Mouse (Mus musculus): Measurements from ENCODE around the gene Gm21981. TPM values are rescaled to one million over a fixed set of nuclear protein-coding genes. Genes with fewer than 3 reads are reported as not detected.
"Not testable (repeated sequence)": the region's sequence is repeated elsewhere in the genome, so short reads cannot be mapped to it uniquely, and the experiment has no call there.

Gene Gm21981
- polyA plus RNA-seq, 1 experiment from 2014 or later: 0.98 TPM

- Histone ChIP-seq H3K4me3 (ENCODE audit: low read depth, low read length) (no peak overlapping the region), H3K4me1 (ENCODE audit: control insufficient read depth, insufficient read depth, low read length) (peaks cover 5% of the 10 kb centered on the region; the same call in 1 of the 2 replicates), H3K27me3 (ENCODE audit: control insufficient read depth, insufficient read depth, low read length) (no peaks in the 10 kb centered on the region), H3K27ac (ENCODE audit: low read length) (no peak overlapping the region), H3K36me3 (ENCODE audit: control insufficient read depth, insufficient read depth, low read length) (no peaks in the 10 kb centered on the region), H3K4me2 (replicated peaks; ENCODE audit: low read depth, low read length) (no peak overlapping the region), H3K9me3 (ENCODE audit: control insufficient read depth, low read depth, low read length) (no peaks in the 10 kb centered on the region), H3K9ac (replicated peaks; ENCODE audit: low read depth, low read length) (no peak overlapping the region)
- no peak for ATAC-seq (ENCODE audit: insufficient number of reproducible peaks, insufficient read depth, low FRiP score, low read depth)
- WGBS: 54% methylated on average over 4 of the region's 4 CpGs
Measured at GRCm38 (mm10) chr17:47669166-47669565, 25.1 kb downstream of the Gm21981 start.

- no peak for ATAC-seq (ENCODE audit: insufficient number of reproducible peaks, insufficient read depth, low FRiP score, low read depth)
- 86% methylated on average over 7 of the region's 7 CpGs for WGBS
- Histone ChIP-seq H3K27me3 (ENCODE audit: control insufficient read depth, insufficient read depth, low read length) (no peaks in the 10 kb centered on the region), H3K27ac (ENCODE audit: low read length) (no peak overlapping the region), H3K4me2 (replicated peaks; ENCODE audit: low read depth, low read length) (no peak overlapping the region), H3K9me3 (ENCODE audit: control insufficient read depth, low read depth, low read length) (no peaks in the 10 kb centered on the region), H3K4me3 (ENCODE audit: low read depth, low read length) (no peak overlapping the region), H3K36me3 (ENCODE audit: control insufficient read depth, insufficient read depth, low read length) (no peaks in the 10 kb centered on the region; the same call in 1 of the 2 replicates), H3K9ac (replicated peaks; ENCODE audit: low read depth, low read length) (no peak overlapping the region), H3K4me1 (ENCODE audit: control insufficient read depth, insufficient read depth, low read length) (no peaks in the 10 kb centered on the region)
Measured at GRCm38 (mm10) chr17:47664474-47664873, 29.8 kb downstream of the Gm21981 start.

- H3K4me1 ChIP-seq (ENCODE audit: control insufficient read depth, insufficient read depth, low read length): no peaks in the 10 kb centered on the region
- 69% methylated on average over 9 of the region's 9 CpGs for WGBS
- no peak for ATAC-seq (ENCODE audit: insufficient number of reproducible peaks, insufficient read depth, low FRiP score, low read depth)
Measured at GRCm38 (mm10) chr17:47663009-47663713, 31.1 kb downstream of the Gm21981 start.

GRCm38 (mm10) chr17:47658741-47659243, 35.5 kb downstream of the Gm21981 start:
- no peak overlapping the region for H3K4me2 ChIP-seq (replicated peaks; ENCODE audit: low read depth, low read length)
- H3K9me3 ChIP-seq (ENCODE audit: control insufficient read depth, low read depth, low read length): no peaks in the 10 kb centered on the region
- no peak overlapping the region for H3K27ac ChIP-seq (ENCODE audit: low read length)
- 90% methylated on average over 3 of the region's 3 CpGs for WGBS
- H3K27me3 ChIP-seq (ENCODE audit: control insufficient read depth, insufficient read depth, low read length): no peaks in the 10 kb centered on the region
- H3K4me1 ChIP-seq (ENCODE audit: control insufficient read depth, insufficient read depth, low read length): no peaks in the 10 kb centered on the region
- H3K9ac ChIP-seq (replicated peaks; ENCODE audit: low read depth, low read length): no peak overlapping the region
- ATAC-seq (ENCODE audit: insufficient number of reproducible peaks, insufficient read depth, low FRiP score, low read depth): no peak
- H3K36me3 ChIP-seq (ENCODE audit: control insufficient read depth, insufficient read depth, low read length): no peaks in the 10 kb centered on the region; the same call in 1 of the 2 replicates
- H3K4me3 ChIP-seq (ENCODE audit: low read depth, low read length): no peak overlapping the region

More at GRCm38 (mm10) chr17:47663009-47663713, 31.1 kb downstream of the Gm21981 start:
- Histone ChIP-seq H3K9ac (replicated peaks; ENCODE audit: low read depth, low read length) (no peak overlapping the region), H3K4me3 (ENCODE audit: low read depth, low read length) (no peak overlapping the region), H3K27ac (ENCODE audit: low read length) (no peak overlapping the region), H3K36me3 (ENCODE audit: control insufficient read depth, insufficient read depth, low read length) (no peaks in the 10 kb centered on the region; the same call in 1 of the 2 replicates), H3K27me3 (ENCODE audit: control insufficient read depth, insufficient read depth, low read length) (no peaks in the 10 kb centered on the region), H3K4me2 (replicated peaks; ENCODE audit: low read depth, low read length) (no peak overlapping the region), H3K9me3 (ENCODE audit: control insufficient read depth, low read depth, low read length) (no peaks in the 10 kb centered on the region)

- ATAC-seq (ENCODE audit: insufficient number of reproducible peaks, insufficient read depth, low FRiP score, low read depth): no peak
- no peaks in the 10 kb centered on the region for H3K27me3 ChIP-seq (ENCODE audit: control insufficient read depth, insufficient read depth, low read length)
- WGBS: 83% methylated on average over 4 of the region's 4 CpGs
Measured at GRCm38 (mm10) chr17:47657901-47658300, 36.4 kb downstream of the Gm21981 start.

GRCm38 (mm10) chr17:47655697-47656096, 38.6 kb downstream of the Gm21981 start:
- ATAC-seq (ENCODE audit: insufficient number of reproducible peaks, insufficient read depth, low FRiP score, low read depth): no peak
- no peak overlapping the region for H3K4me2 ChIP-seq (replicated peaks; ENCODE audit: low read depth, low read length)

More at GRCm38 (mm10) chr17:47657901-47658300, 36.4 kb downstream of the Gm21981 start:
- no peaks in the 10 kb centered on the region for H3K9me3 ChIP-seq (ENCODE audit: control insufficient read depth, low read depth, low read length)
- no peak overlapping the region for H3K27ac ChIP-seq (ENCODE audit: low read length)
- H3K4me1 ChIP-seq (ENCODE audit: control insufficient read depth, insufficient read depth, low read length): no peaks in the 10 kb centered on the region
- no peak overlapping the region for H3K4me3 ChIP-seq (ENCODE audit: low read depth, low read length)
- no peak overlapping the region for H3K9ac ChIP-seq (replicated peaks; ENCODE audit: low read depth, low read length)
- no peak overlapping the region for H3K4me2 ChIP-seq (replicated peaks; ENCODE audit: low read depth, low read length)
- no peaks in the 10 kb centered on the region for H3K36me3 ChIP-seq (ENCODE audit: control insufficient read depth, insufficient read depth, low read length)

GRCm38 (mm10) chr17:47654346-47654745, 39.9 kb downstream of the Gm21981 start:
- H3K27me3 ChIP-seq (ENCODE audit: control insufficient read depth, insufficient read depth, low read length); H3K4me1 ChIP-seq (ENCODE audit: control insufficient read depth, insufficient read depth, low read length); H3K4me2 ChIP-seq (replicated peaks; ENCODE audit: low read depth, low read length); H3K27ac ChIP-seq (ENCODE audit: low read length); H3K36me3 ChIP-seq (ENCODE audit: control insufficient read depth, insufficient read depth, low read length); H3K9ac ChIP-seq (replicated peaks; ENCODE audit: low read depth, low read length); H3K4me3 ChIP-seq (ENCODE audit: low read depth, low read length); H3K9me3 ChIP-seq (ENCODE audit: control insufficient read depth, low read depth, low read length); ATAC-seq (ENCODE audit: insufficient number of reproducible peaks, insufficient read depth, low FRiP score, low read depth): not testable (repeated sequence)
- WGBS: 95% methylated on average over 8 of the region's 8 CpGs

More at GRCm38 (mm10) chr17:47655697-47656096, 38.6 kb downstream of the Gm21981 start:
- no peak overlapping the region for H3K4me3 ChIP-seq (ENCODE audit: low read depth, low read length)
- no peaks in the 10 kb centered on the region for H3K27me3 ChIP-seq (ENCODE audit: control insufficient read depth, insufficient read depth, low read length)
- no peak overlapping the region for H3K27ac ChIP-seq (ENCODE audit: low read length)
- no peaks in the 10 kb centered on the region for H3K9me3 ChIP-seq (ENCODE audit: control insufficient read depth, low read depth, low read length)
- 63% methylated on average over 5 of the region's 5 CpGs for WGBS
- H3K4me1 ChIP-seq (ENCODE audit: control insufficient read depth, insufficient read depth, low read length): no peaks in the 10 kb centered on the region
- H3K9ac ChIP-seq (replicated peaks; ENCODE audit: low read depth, low read length): no peak overlapping the region
- no peaks in the 10 kb centered on the region for H3K36me3 ChIP-seq (ENCODE audit: control insufficient read depth, insufficient read depth, low read length)

- no peak overlapping the region for H3K4me3 ChIP-seq (ENCODE audit: low read depth, low read length)
- H3K4me2 ChIP-seq (replicated peaks; ENCODE audit: low read depth, low read length): no peak overlapping the region
- no peak for ATAC-seq (ENCODE audit: insufficient number of reproducible peaks, insufficient read depth, low FRiP score, low read depth)
- H3K9me3 ChIP-seq (ENCODE audit: control insufficient read depth, low read depth, low read length): no peaks in the 10 kb centered on the region
- H3K9ac ChIP-seq (replicated peaks; ENCODE audit: low read depth, low read length): no peak overlapping the region
- H3K27me3 ChIP-seq (ENCODE audit: control insufficient read depth, insufficient read depth, low read length): no peaks in the 10 kb centered on the region
- H3K36me3 ChIP-seq (ENCODE audit: control insufficient read depth, insufficient read depth, low read length): no peaks in the 10 kb centered on the region
- 84% methylated on average over 2 of the region's 2 CpGs for WGBS
- H3K27ac ChIP-seq (ENCODE audit: low read length): no peak overlapping the region
- no peaks in the 10 kb centered on the region for H3K4me1 ChIP-seq (ENCODE audit: control insufficient read depth, insufficient read depth, low read length)
Measured at GRCm38 (mm10) chr17:47651953-47652352, 42.3 kb downstream of the Gm21981 start.
